Mouse (Mus musculus): ENCODE measurements at regions not wholly inside any gene's neighbourhood (a gene's known extent, or its start where the extent isn't known, plus 50 kb on each side); places are given as distances from the start of the nearest gene placed in this dataset.

DNA sequence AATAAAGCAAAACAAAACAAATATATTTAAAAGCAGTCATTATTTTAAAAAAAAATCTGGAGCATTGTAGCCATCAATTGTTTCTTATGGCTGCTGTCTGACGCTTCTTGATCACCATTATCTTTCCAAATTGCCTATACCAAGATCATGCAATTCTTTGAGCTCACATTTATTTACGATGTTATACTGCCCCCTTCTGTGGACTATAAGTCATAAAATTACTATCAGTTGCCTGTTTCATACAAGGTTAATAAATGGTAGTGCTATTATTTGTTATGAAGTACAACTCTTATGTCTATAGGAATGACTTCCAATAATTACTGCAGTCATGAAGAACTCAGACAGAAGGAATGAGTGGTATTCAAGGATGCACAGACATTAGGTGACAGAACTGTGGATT lies 57.3 kb upstream of the Eda2r start:
- DNase-seq (ENCODE audit: low spot score in 2 of 2): no peak

DNA sequence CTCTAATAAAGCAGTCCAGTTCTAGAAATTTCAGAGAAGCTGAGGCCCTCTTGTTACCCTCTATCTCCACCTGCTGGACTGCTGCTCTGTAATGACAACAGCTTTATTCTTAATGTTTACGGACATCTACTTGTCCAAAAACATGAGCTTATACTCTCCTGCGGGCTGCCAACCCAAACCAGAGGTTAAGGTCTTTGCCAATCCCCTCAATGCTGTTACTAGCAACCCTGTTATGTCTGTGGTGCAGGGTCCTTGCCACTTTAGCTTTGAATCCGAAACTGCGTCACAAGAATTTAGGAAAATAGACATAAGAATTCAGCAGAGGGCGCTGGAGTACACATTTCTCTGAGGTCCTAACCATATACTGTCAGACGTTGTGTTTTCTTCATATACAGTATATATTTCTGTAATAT lies 54.4 kb upstream of the Eda2r start:
- peak; percentile 4 to 20 for DNase-seq (ENCODE audit: low spot score in 2 of 2)

All from frontal cortex, postnatal 14 days (tissue).